In genomic region chr5:150115271-150116092, GRCm38 (mm10) we compare ENCODE assay signal across 8 mouse cellular contexts. TPM values are rescaled to one million over a fixed set of nuclear protein-coding genes. Genes with fewer than 3 reads are reported as not detected.
DNase-seq lines count a peak whose midpoint lies in the region; ATAC-seq lines count a peak whose summit lies in the region.

No protein-coding gene starts in this region.

- WGBS in forebrain, embryonic 16.5 days: 60% methylated on average over 16 of the region's 16 CpGs
- 35% methylated on average over 16 of the region's 16 CpGs for WGBS in hindbrain, embryonic 15.5 days
- 32% methylated on average over 16 of the region's 16 CpGs for WGBS in neural tube, embryonic 15.5 days

- no peak for ATAC-seq in forebrain, embryonic 16.5 days
- ATAC-seq in hindbrain, embryonic 15.5 days (ENCODE audit: low FRiP score, low read depth): no peak
- no peak for ATAC-seq in neural tube, embryonic 15.5 days (ENCODE audit: low FRiP score)

- H3K4me1 ChIP-seq in forebrain, embryonic 16.5 days (replicated peaks; ENCODE audit: control insufficient read depth, insufficient read depth, low read length): peaks cover 22% of the 10 kb centered on the region
- peaks cover 30% of the 10 kb centered on the region for H3K4me1 ChIP-seq in hindbrain, embryonic 15.5 days (replicated peaks)
- peaks cover 30% of the 10 kb centered on the region for H3K4me1 ChIP-seq in neural tube, embryonic 15.5 days

- peak; percentile 84 for DNase-seq in left cerebral cortex, postnatal 4 days
- no peak for DNase-seq in left cerebral cortex, adult 9 months (ENCODE audit: low spot score in 2 of 2)
- DNase-seq in kidney, adult 9 months: no peak
- no peak for DNase-seq in right cerebral cortex, postnatal 36 days (ENCODE audit: low spot score in 2 of 2)
- no peak for DNase-seq in cerebellum, adult 11 months

- H3K9me3 ChIP-seq in forebrain, embryonic 16.5 days (ENCODE audit: control insufficient read depth, low read length): peaks cover 3% of the 10 kb centered on the region; the same call in 1 of the 2 replicates
- H3K9me3 ChIP-seq in hindbrain, embryonic 15.5 days: no peaks in the 10 kb centered on the region
- H3K9me3 ChIP-seq in neural tube, embryonic 15.5 days (replicated peaks): no peaks in the 10 kb centered on the region

- no peaks in the 10 kb centered on the region for H3K27me3 ChIP-seq in forebrain, embryonic 16.5 days (replicated peaks; ENCODE audit: control insufficient read depth, insufficient read depth, low read length)
- no peaks in the 10 kb centered on the region for H3K27me3 ChIP-seq in hindbrain, embryonic 15.5 days
- no peaks in the 10 kb centered on the region for H3K27me3 ChIP-seq in neural tube, embryonic 15.5 days (replicated peaks)

- intact Hi-C loops in left cerebral cortex, postnatal 4 days (cut with DNase I): loop anchor here (5.0 kb wide), 1 partner anchor 37 kb away; no protein-coding TSS in a partner anchor

- H3K4me3 ChIP-seq in forebrain, embryonic 16.5 days (replicated peaks; ENCODE audit: low read length): no peak overlapping the region
- H3K4me3 ChIP-seq in hindbrain, embryonic 15.5 days: no peak overlapping the region
- no peak overlapping the region for H3K4me3 ChIP-seq in neural tube, embryonic 15.5 days (replicated peaks)

- no peaks in the 10 kb centered on the region for H3K36me3 ChIP-seq in forebrain, embryonic 16.5 days (ENCODE audit: control insufficient read depth, insufficient read depth)
- no peaks in the 10 kb centered on the region for H3K36me3 ChIP-seq in hindbrain, embryonic 15.5 days
- H3K36me3 ChIP-seq in neural tube, embryonic 15.5 days: no peaks in the 10 kb centered on the region

- peak overlapping the region; percentile 64 for H3K27ac ChIP-seq in forebrain, embryonic 16.5 days (ENCODE audit: low read length)
- no peak overlapping the region for H3K27ac ChIP-seq in hindbrain, embryonic 15.5 days (replicated peaks)
- peak overlapping the region; percentile 67 for H3K27ac ChIP-seq in neural tube, embryonic 15.5 days (replicated peaks)

- H3K9ac ChIP-seq in forebrain, embryonic 16.5 days (replicated peaks; ENCODE audit: low read depth, low read length): no peak overlapping the region
- no peak overlapping the region for H3K9ac ChIP-seq in hindbrain, embryonic 15.5 days
- 0 out of 2 replicates have a peak overlapping the region, but pooled peaks have one; percentile 3 for H3K9ac ChIP-seq in neural tube, embryonic 15.5 days (replicated peaks)

- peak overlapping the region; percentile 19; the same call in 1 of the 2 replicates for H3K4me2 ChIP-seq in forebrain, embryonic 16.5 days (ENCODE audit: low read length)
- peak overlapping the region; percentile 20 for H3K4me2 ChIP-seq in hindbrain, embryonic 15.5 days
- H3K4me2 ChIP-seq in neural tube, embryonic 15.5 days: peak overlapping the region; percentile 23; the same call in 1 of the 2 replicates

RNA-seq across cellular contexts. Expression of gene Fry, which starts 3.0 kb away (rescaled TPM):
- total RNA-seq in left cerebral cortex, postnatal 4 days (2021): 100 to 1,000 TPM; 206 to 207 TPM
- 35.1 and 45.4 TPM in 2 replicates for polyA plus RNA-seq in forebrain, embryonic 16.5 days (2015; fragmentation: Nextera tagmentation; extraction: Ambion mirVana)
- polyA plus RNA-seq in hindbrain, embryonic 15.5 days (2015; fragmentation: Nextera tagmentation; extraction: Ambion mirVana): 46.6 and 52.0 TPM in 2 replicates
- 41.7 and 51.4 TPM in 2 replicates for polyA plus RNA-seq in neural tube, embryonic 15.5 days (2015; fragmentation: Nextera tagmentation; extraction: Ambion mirVana)
